ENCODE assay signal across 18 mouse cellular contexts in genomic region chr15:11644779-11645178, GRCm38 (mm10).
DNase-seq lines count a peak whose midpoint lies in the region; ATAC-seq and TF ChIP-seq lines count a peak whose summit lies in the region.
"Had no signal": no experiment of that assay in that cellular context is flagged by ENCODE, and none has a peak within 500 bp of the region (broad histone marks: within the 10 kb centered on the region; RNA-seq: fewer than 3 reads in every experiment).

No protein-coding gene starts in this region.

- no peak overlapping the region for H3K4me2 ChIP-seq in lung, embryonic 14.5 days
- H3K4me2 ChIP-seq: embryonic facial prominence, embryonic 12.5 days; forebrain, embryonic 15.5 days; hindbrain, embryonic 13.5 days had no signal

- 74% methylated on average over 7 of the region's 7 CpGs for WGBS in kidney, adult 2 months
- WGBS in lung, embryonic 14.5 days, result 23% methylated on average over 7 of the region's 7 CpGs
- WGBS in lung, adult 2 months, result 51% methylated on average over 7 of the region's 7 CpGs

- TF ChIP-seq POLR2A in kidney, adult 2 months (IDR thresholded peaks at IDR 0.05; ENCODE audit: low read depth, low read length), result no peak
- TF ChIP-seq POLR2A in lung, adult 2 months (IDR thresholded peaks at IDR 0.05; ENCODE audit: borderline replicate concordance, extremely low read depth, low read depth, low read length), result no peak

- no peaks in the 10 kb centered on the region for H3K27me3 ChIP-seq in kidney, adult 2 months (replicated peaks; ENCODE audit: control insufficient read depth, insufficient read depth, low read length)
- no peaks in the 10 kb centered on the region for H3K27me3 ChIP-seq in lung, embryonic 14.5 days (ENCODE audit: insufficient read depth, low read length)
- H3K27me3 ChIP-seq: embryonic facial prominence, embryonic 12.5 days; forebrain, embryonic 15.5 days; hindbrain, embryonic 13.5 days had no signal

- ATAC-seq in lung, embryonic 14.5 days (ENCODE audit: insufficient read depth), result peak; percentile 91
- ATAC-seq: forebrain, embryonic 15.5 days had no signal

- no peak overlapping the region for H3K9ac ChIP-seq in lung, embryonic 14.5 days
- H3K9ac ChIP-seq: embryonic facial prominence, embryonic 12.5 days; forebrain, embryonic 15.5 days; hindbrain, embryonic 13.5 days had no signal

- no peak for TF ChIP-seq CTCF in kidney, adult 2 months (conservative IDR thresholded peaks at IDR 0.05; ENCODE audit: insufficient read depth, insufficient read length, low read depth, low read length)
- TF ChIP-seq CTCF in lung, embryonic 14.5 days (IDR thresholded peaks at IDR 0.05; ENCODE audit: low read depth), result no peak
- TF ChIP-seq CTCF in lung, adult 2 months (IDR thresholded peaks at IDR 0.05; ENCODE audit: insufficient read depth, low read length), result no peak

- H3K36me3 ChIP-seq in kidney, adult 2 months (ENCODE audit: control insufficient read depth, insufficient read depth, low read length), result no peaks in the 10 kb centered on the region
- no peaks in the 10 kb centered on the region for H3K36me3 ChIP-seq in lung, embryonic 14.5 days (ENCODE audit: insufficient read depth)
- H3K36me3 ChIP-seq: embryonic facial prominence, embryonic 12.5 days; forebrain, embryonic 15.5 days; heart, embryonic 10.5 days; hindbrain, embryonic 13.5 days had no signal

- H3K9me3 ChIP-seq in lung, embryonic 14.5 days (ENCODE audit: low read depth, low read length), result no peaks in the 10 kb centered on the region
- H3K9me3 ChIP-seq: embryonic facial prominence, embryonic 12.5 days; forebrain, embryonic 15.5 days; heart, embryonic 10.5 days; hindbrain, embryonic 13.5 days had no signal

- no peak overlapping the region for H3K4me3 ChIP-seq in kidney, adult 2 months (ENCODE audit: insufficient read depth, low read depth, low read length)
- H3K4me3 ChIP-seq in lung, embryonic 14.5 days (ENCODE audit: low read depth, low read length), result no peak overlapping the region
- no peak overlapping the region for H3K4me3 ChIP-seq in lung, adult 2 months (replicated peaks; ENCODE audit: extremely low read depth, low read depth, low read length)
- H3K4me3 ChIP-seq: embryonic facial prominence, embryonic 12.5 days; forebrain, embryonic 15.5 days; heart, embryonic 10.5 days; hindbrain, embryonic 13.5 days had no signal

- H3K4me1 ChIP-seq in kidney, adult 2 months (ENCODE audit: control insufficient read depth, insufficient read depth, low read length), result no peaks in the 10 kb centered on the region
- no peaks in the 10 kb centered on the region for H3K4me1 ChIP-seq in lung, embryonic 14.5 days (ENCODE audit: insufficient read depth)
- no peaks in the 10 kb centered on the region for H3K4me1 ChIP-seq in lung, adult 2 months (ENCODE audit: control insufficient read depth, insufficient read depth, low read length)
- H3K4me1 ChIP-seq: embryonic facial prominence, embryonic 12.5 days; forebrain, embryonic 15.5 days; heart, embryonic 10.5 days; hindbrain, embryonic 13.5 days had no signal

- peak; percentile 8 for DNase-seq in kidney, adult 2 months
- no peak for DNase-seq in kidney, postnatal 10 days
- DNase-seq in lung, embryonic 14.5 days, result peak; percentile 90
- no peak for DNase-seq in lung, adult 2 months
- peak; percentile 57 for DNase-seq in lung, postnatal 10 days
- DNase-seq in lung, postnatal 4 days, result peak; percentile 40 to 59
- DNase-seq in right cerebral cortex, adult 2 months (ENCODE audit: low spot score in 2 of 2), result no peak
- DNase-seq in natural killer cell, adult 2 months (ENCODE audit: low spot score in 2 of 2), result no peak
- DNase-seq: adrenal gland, postnatal 25 days; cerebellum, adult 2 months; cerebellum, postnatal 14 days; gastrocnemius, postnatal 36 days; heart, adult 11 months; heart, postnatal 10 days had no signal

- no peak overlapping the region for H3K27ac ChIP-seq in kidney, adult 2 months (ENCODE audit: insufficient read depth, low read depth, low read length)
- H3K27ac ChIP-seq in lung, embryonic 14.5 days (ENCODE audit: low read depth), result 0 out of 2 replicates have a peak overlapping the region, but pooled peaks have one; percentile 63
- H3K27ac ChIP-seq: embryonic facial prominence, embryonic 12.5 days; forebrain, embryonic 15.5 days; heart, embryonic 10.5 days; hindbrain, embryonic 13.5 days had no signal

Comparison
In these comparisons a context has a peak if more than half of its experiments do, and no peak if none do; other contexts are left out.
1. DNase-seq: peak in kidney, adult 2 months (single experiment), lung, embryonic 14.5 days (single experiment), lung, postnatal 10 days (single experiment) and lung, postnatal 4 days (2 of 2); none in kidney, postnatal 10 days (single experiment), lung, adult 2 months (single experiment), right cerebral cortex, adult 2 months (0 of 2) and natural killer cell, adult 2 months (0 of 2).